Mouse (Mus musculus): ENCODE results near the gene Abcg5.

GRCm38 (mm10) chr17:84724028-84724427 lies 41.2 kb upstream of the Abcg5 start:
- no peak for TF ChIP-seq POLR2A (IDR thresholded peaks at IDR 0.05; ENCODE audit: insufficient read depth, low read depth, low read length)
- no peak for TF ChIP-seq CTCF (IDR thresholded peaks at IDR 0.05)
- no peak for TF ChIP-seq EP300 (IDR thresholded peaks at IDR 0.05; ENCODE audit: insufficient read depth, low read depth, low read length)
